Mouse (Mus musculus): ENCODE data around the gene Cers2.

Cers2 gene

DNA sequence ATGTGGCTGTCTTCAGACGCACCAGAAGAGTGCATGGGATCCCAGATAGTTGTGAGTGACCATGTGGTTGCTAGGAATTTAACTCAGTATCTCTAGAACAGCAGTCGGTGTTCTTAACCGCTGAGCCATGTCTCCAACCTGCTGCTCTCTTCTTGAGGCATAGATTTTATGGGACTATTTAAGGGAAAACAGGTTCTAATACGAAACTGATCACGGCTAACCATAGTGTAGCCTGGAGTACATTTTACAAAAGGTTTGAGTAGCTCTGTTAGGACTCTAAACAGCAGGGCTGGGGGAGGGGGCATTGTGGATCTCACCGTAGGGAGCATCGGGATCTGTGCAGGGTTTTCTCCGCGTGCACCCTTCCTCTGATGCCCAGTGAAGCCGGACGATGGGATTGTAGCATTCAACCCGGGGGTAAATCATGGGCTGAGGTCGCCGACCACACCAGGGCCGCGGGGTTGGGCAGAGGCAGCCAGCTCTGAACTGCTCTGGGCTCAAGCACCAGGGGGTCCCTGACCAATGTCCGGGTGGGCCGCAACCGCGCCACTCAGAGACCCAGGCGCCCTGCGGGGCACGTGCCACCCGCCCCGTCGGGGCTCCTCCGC is at the start of gene Cers2:
Gene Cers2 (plus strand): TSS at position 306 of the 608 bp plus-strand sequence.
- DNase-seq (ENCODE audit: low spot score) = no peak

GRCm38 (mm10) chr3:95266052-95266451 is 48.5 kb upstream of the Cers2 start:
- DNase-seq (ENCODE audit: low spot score) = no peak

- DNase-seq (ENCODE audit: low spot score) = no peak
Observed at GRCm38 (mm10) chr3:95267855-95268254, 46.7 kb upstream of the Cers2 start.

DNA sequence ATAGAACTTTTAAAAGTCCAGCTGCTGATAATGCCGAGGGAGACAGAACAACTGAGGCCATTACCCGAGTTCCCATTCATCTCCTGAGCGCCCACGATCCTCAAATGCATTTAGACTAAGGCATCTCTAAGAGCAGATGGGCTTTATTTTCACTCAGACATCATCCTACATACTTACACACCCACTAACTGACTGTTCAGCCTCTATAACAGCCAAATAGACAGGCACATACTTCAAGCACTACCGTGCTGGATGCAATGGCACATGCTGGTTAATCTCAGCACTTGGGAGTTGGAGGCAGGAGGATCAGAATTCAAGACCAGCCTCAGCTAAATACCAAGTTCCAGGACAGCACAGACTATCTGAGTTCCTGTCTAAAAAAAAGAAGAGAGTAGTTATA is 44.8 kb upstream of the Cers2 start:
- DNase-seq (ENCODE audit: low spot score) = no peak

GRCm38 (mm10) chr3:95270766-95271364 is 43.7 kb upstream of the Cers2 start:
- no peak for DNase-seq (ENCODE audit: low spot score)

GRCm38 (mm10) chr3:95273471-95273870 is 41.1 kb upstream of the Cers2 start:
- DNase-seq (ENCODE audit: low spot score) = no peak

GRCm38 (mm10) chr3:95274453-95274852 is 40.1 kb upstream of the Cers2 start:
- DNase-seq (ENCODE audit: low spot score) = no peak

- DNase-seq (ENCODE audit: low spot score) = no peak
Observed at GRCm38 (mm10) chr3:95275161-95275560, 39.4 kb upstream of the Cers2 start.

DNA sequence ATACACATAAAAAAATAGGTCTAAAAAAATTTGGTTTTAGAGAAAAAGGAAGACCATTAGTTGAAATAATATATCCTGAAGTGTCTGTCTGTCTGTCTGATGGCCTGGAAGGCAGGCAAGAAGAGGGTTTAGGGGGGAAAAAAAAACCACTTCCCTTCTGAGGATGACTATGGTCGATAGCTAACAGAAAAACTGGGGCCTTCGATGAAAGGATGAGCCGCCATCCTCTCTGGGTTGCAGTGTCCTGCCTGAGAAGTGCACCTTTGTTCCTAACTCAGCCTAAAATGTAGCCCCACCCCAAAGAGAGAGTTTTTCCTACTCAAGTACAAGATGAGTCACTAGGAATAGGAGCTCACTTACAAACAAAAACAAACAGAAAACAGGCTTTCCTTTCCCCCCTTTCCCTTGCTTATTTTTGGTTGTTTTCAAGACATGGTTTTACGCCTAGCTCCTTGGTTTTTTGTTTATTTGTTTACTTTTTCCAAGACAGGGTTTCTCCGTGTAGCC is 38.1 kb upstream of the Cers2 start:
- no peak for DNase-seq (ENCODE audit: low spot score)

- DNase-seq (ENCODE audit: low spot score) = no peak
Observed at GRCm38 (mm10) chr3:95277149-95277551, 37.4 kb upstream of the Cers2 start.

- DNase-seq (ENCODE audit: low spot score) = no peak
Observed at GRCm38 (mm10) chr3:95280747-95281146, 33.8 kb upstream of the Cers2 start.

- DNase-seq (ENCODE audit: low spot score) = peak; percentile 95
Observed at GRCm38 (mm10) chr3:95281216-95282126, 33.1 kb upstream of the Cers2 start, which contains the start of the genes Mindy1 and Prune1. Mindy1 (plus strand) TSS chr3:95281345. Prune1 (minus strand) TSS chr3:95282076.

- no peak for DNase-seq (ENCODE audit: low spot score)
Observed at GRCm38 (mm10) chr3:95282381-95282864, 32.2 kb upstream of the Cers2 start.

DNA sequence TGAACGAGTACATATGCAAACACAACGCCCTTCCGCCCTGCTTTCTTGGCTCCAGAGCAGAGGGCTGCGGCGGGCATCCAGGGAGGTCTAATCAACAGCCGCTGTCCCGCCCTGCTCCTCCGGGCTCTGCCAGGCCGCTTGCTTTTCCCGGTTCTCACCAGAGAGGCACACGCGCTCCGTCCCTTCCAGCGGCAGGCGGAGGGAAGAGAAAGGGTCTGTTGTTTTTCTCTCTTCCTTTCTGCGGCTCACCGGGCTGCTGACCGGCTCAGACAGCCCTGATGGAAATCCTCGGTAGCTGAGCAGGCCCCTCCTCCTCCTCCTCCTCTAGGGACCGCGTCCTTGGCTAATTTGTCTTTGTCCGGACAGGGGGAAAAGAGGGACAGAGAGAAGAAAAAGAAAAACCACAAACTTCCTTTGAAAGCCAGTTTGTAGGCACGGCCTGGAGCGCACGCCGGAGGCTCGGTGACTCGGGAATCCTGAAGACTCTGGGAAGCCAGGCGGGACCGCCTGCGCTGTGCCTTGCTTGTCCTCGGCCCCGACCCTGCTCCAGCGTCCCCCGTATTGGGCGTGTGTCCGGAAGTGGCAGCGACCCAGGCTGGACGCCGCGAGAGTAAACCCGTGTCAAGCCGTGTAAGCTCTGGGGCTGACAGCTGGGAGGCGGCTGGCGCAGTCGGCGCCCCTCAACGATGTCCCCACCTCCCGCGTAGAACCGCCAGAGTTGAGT is 31.6 kb upstream of the Cers2 start:
- peak; percentile 69 for DNase-seq (ENCODE audit: low spot score)

GRCm38 (mm10) chr3:95283589-95283941 is 31.0 kb upstream of the Cers2 start:
- no peak for DNase-seq (ENCODE audit: low spot score)

DNA sequence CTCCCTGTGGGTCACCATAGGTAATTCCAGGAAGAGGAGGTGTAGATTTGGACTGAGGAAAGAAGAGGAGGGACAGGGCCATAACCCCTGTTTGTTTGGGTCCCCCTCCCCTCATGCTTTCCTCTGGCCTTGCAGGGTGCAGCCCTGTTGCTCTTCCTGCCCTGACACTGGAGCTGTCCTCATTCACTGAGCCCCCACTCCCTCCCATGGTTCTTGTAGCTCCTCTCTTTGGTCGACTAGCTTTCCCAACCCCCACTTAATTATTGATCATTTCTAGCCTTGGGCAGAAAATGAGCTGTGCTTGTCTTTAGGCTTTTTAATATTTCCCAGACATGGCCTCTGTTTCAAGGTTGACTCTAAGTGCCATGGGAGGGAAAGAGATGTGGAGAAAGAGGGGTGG is 30.5 kb upstream of the Cers2 start:
- no peak for DNase-seq (ENCODE audit: low spot score)

- DNase-seq (ENCODE audit: low spot score) = no peak
Observed at GRCm38 (mm10) chr3:95284501-95285281, 29.9 kb upstream of the Cers2 start.

DNA sequence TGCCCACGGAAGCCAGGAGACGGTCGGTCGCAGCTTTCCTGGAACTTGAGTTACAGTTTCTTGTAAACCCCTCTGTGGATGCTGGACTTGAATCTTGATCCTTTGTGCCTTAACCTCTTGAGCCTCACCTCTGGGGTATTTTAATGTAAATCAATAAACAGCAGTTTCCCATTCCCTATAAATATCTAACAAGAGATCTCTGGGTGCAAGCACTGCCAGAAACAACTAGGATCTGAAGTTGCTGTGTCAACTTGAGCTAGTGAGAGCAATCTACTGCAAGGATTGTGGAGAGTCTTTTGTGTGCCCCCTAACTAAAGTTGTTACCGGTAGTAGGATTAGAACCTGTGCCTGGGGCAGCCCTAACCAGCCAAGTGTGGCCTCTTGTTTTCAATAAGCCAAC is 29.2 kb upstream of the Cers2 start:
- no peak for DNase-seq (ENCODE audit: low spot score)

DNA sequence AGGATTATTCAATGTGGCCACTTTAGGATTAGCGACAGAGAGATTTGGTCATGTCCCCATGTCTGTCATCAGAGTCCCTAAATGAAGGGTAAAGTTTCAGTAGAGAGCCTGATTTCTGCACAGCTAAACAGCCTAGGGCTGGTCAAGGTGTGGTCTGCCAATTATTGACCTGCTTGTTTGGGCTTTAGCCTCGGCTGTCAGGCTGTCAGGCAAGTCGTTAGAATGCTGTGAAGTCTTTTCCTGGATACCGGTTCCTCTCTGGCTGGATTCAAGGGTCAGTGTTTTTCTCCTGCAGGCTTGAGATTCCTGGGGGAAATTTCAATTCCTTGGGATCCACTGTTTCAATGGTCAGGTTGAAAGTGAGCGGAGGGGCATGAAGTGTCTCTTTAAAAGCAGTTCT is 28.6 kb upstream of the Cers2 start:
- no peak for DNase-seq (ENCODE audit: low spot score)

- DNase-seq (ENCODE audit: low spot score) = no peak
Observed at GRCm38 (mm10) chr3:95286510-95286909, 28.1 kb upstream of the Cers2 start.

GRCm38 (mm10) chr3:95287541-95287940 is 27.1 kb upstream of the Cers2 start:
- DNase-seq (ENCODE audit: low spot score) = no peak
